Mouse (Mus musculus) ES-E14 (cell line): ENCODE data around the gene Tpr. TPM values are rescaled to one million over a fixed set of nuclear protein-coding genes. Genes with fewer than 3 reads are reported as not detected.
A peak's percentile ranks its signal among the peaks of the same experiment; 100 is the strongest.

ENCODE experiments used
- DNase-seq: peaks from one replicate; pipeline ENCODE4 v3.0.0-alpha.2; 2013; ENCODE audit warnings: low read depth, low spot score
- H3K27ac ChIP-seq: 2 replicates; pipeline ENCODE4 v1.5.1; 2012; ENCODE audit warnings: low read depth, mild to moderate bottlenecking, low read length, moderate library complexity, mixed read lengths; ENCODE audit not compliant: poor library complexity, insufficient read depth, severe bottlenecking
- H3K36me3 ChIP-seq: 2 replicates; pipeline ENCODE4 v1.6.1; 2012; ENCODE audit warnings: mild to moderate bottlenecking, low read length, moderate library complexity, mixed read lengths; ENCODE audit not compliant: control insufficient read depth, poor library complexity, insufficient read depth, severe bottlenecking
- H3K4me1 ChIP-seq, 2 experiments: fragments of 150-350 bp in 1 of 2; sonication (generic) in 1 of 2; 2 replicates each; pipeline ENCODE4 v1.6.1; 2012; ENCODE audit warnings: low read length in 2 of 2, mild to moderate bottlenecking in 1 of 2, mixed read lengths in 1 of 2; ENCODE audit not compliant: control insufficient read depth in 2 of 2, insufficient read depth in 2 of 2, poor library complexity in 1 of 2
- H3K4me3 ChIP-seq, 2 experiments: fragments of 150-350 bp in 1 of 2; sonication (generic) in 1 of 2; 2 replicates each; pipeline ENCODE4 v1.5.1; 2012; ENCODE audit warnings: low read length in 2 of 2, low read depth in 1 of 2, mild to moderate bottlenecking in 1 of 2, mixed read lengths in 1 of 2; ENCODE audit not compliant: insufficient read depth in 1 of 2, poor library complexity in 1 of 2, severe bottlenecking in 1 of 2
- H3K9ac ChIP-seq: 2 replicates; pipeline ENCODE4 v1.6.1; 2012; ENCODE audit warnings: low read depth, mild to moderate bottlenecking, low read length, mixed read lengths; ENCODE audit not compliant: poor library complexity, insufficient read depth, severe bottlenecking
- H3K9me3 ChIP-seq: fragments of 150-350 bp; sonication (generic); 2 replicates; pipeline ENCODE4 v1.6.1; 2012; ENCODE audit warnings: low read depth, mild to moderate bottlenecking, low read length; ENCODE audit not compliant: control insufficient read depth, insufficient read depth
- CHD2 ChIP-seq: IDR thresholded peaks from 2 replicates; pipeline ENCODE4 v1.6.1; 2014; ENCODE audit warnings: mild to moderate bottlenecking, low read depth, low read length, inconsistent platforms
- HCFC1 ChIP-seq: IDR thresholded peaks from 2 replicates; pipeline ENCODE4 v1.6.1; 2012; ENCODE audit warnings: low read length, inconsistent platforms, borderline replicate concordance; ENCODE audit not compliant: insufficient read depth
- MAFK ChIP-seq: IDR thresholded peaks from 2 replicates; pipeline ENCODE4 v1.6.1; 2014; ENCODE audit warnings: mild to moderate bottlenecking, low read depth, low read length, inconsistent platforms; ENCODE audit not compliant: insufficient read depth
- ZC3H11A ChIP-seq: IDR thresholded peaks from 2 replicates; pipeline ENCODE4 v1.6.1; 2012; ENCODE audit warnings: low read depth, mild to moderate bottlenecking, inconsistent platforms, low read length, borderline replicate concordance
- ZNF384 ChIP-seq: IDR thresholded peaks from 2 replicates; pipeline ENCODE4 v1.6.1; 2012; ENCODE audit warnings: low read depth, low read length, inconsistent platforms
- in situ Hi-C, 2 experiments: fragments of 600-800 bp; cut with MboI; formaldehyde crosslinking; loops; one replicate each; pipeline ENCODE4 v1.15.1; 2025; ENCODE audit warnings: low sequenced_read_pairs in 2 of 2, inconsistent platforms in 1 of 2; ENCODE audit not compliant: unreplicated experiment in 2 of 2
- total RNA-seq: library from RNA; depleted of rRNA; stranded (reverse); fragments of 300-350 nt; gene quantifications from 2 replicates; pipeline ENCODE4 v1.2.3, GENCODE M21; 2012; rRNA removed

Tpr gene
- total RNA-seq, 1 experiment = 271 TPM

DNA sequence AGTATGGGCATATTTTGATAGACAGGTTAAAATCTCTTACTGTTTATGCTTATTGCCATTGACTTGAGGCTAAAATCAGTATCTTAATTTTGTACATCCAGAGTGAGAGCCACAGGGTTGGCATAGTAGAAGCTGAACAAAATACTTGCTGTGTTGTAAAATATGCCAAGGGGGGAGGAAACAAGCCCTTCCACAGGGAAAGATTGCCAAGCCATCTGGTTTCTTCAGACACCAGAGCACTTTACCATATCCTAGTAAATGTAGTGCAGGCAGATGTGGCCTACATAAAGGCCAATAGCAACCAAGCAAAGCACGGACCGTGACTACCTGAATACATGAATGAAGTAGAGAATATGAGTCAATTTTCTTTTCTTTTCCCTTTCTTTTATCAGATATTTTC, 96.5 kb downstream of the Tpr start:
- Histone ChIP-seq H3K4me1 (no peaks in the 10 kb centered on the region), H3K27ac (no peak overlapping the region), H3K36me3 (no peaks in the 10 kb centered on the region), H3K4me3 (no peak overlapping the region), H3K9me3 (no peaks in the 10 kb centered on the region), H3K9ac (no peak overlapping the region)
- no peak for DNase-seq
- in situ Hi-C loops = no loop called here
- no peak for TF ChIP-seq MAFK
- TF ChIP-seq ZC3H11A = no peak
- no peak for TF ChIP-seq CHD2
- no peak for TF ChIP-seq HCFC1

DNA sequence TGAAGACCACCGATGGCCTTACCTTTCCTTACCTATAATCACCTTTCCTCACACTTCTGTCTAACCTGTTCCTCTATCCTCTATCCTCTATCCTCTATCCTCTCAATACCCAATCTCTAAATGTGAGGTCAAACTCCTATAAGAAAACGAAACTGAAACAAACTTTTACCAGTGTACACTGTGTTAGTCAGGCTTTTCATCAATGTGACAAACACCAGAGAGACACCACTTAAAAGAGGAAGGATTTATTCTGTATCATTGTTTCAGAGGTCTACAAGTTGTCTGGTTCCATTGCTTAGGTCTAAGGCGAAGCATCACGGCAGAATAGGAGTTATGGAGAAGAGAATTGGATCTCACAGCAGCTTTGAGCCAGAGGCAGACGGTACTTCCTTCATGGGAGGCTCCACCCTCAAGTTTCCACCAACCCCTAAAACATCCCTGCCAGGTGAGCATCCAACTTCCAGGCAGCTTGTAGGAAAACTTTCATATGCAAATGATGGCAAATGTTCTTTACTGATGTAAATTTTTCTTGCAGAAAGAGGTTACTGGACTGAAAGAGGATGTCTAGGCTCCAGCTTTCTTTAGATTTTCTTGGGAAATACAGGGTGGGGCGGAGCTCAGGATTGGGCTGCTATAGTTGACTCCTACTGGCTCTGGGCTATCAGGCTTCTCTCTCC, 104.1 kb downstream of the Tpr start:
- no peak for TF ChIP-seq ZC3H11A
- no peak for TF ChIP-seq ZNF384
- no peak for TF ChIP-seq MAFK
- no peak for TF ChIP-seq HCFC1
- no peak for TF ChIP-seq CHD2

DNA sequence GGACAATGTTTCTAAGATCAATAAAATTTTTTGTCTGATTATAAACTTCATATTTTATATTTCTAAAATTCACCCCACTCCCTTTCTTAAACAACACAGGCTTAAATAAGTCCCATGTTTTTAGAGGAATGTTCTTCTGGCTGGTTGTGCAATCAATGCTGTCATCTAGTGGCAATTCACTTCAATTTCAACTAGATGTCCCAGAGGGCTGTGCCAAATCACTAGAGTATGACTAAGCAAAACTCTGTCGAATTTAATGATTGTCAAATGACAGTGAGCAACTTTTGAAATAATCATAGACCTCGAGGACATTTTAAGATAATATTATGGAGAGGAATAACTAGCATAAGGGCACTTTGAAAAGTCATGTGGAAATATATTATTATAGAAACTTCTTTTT, 105.1 kb downstream of the Tpr start:
- no peak overlapping the region for H3K9ac ChIP-seq
- no peaks in the 10 kb centered on the region; a peak in 1 of 4 replicates for H3K4me1 ChIP-seq
- TF ChIP-seq MAFK (peak; percentile 80), ZC3H11A (0 out of 2 replicates have a peak, but pooled peaks have one; percentile 18), ZNF384 (no peak), CHD2 (no peak), HCFC1 (no peak)
- H3K4me3 ChIP-seq = no peak overlapping the region
- no peaks in the 10 kb centered on the region for H3K9me3 ChIP-seq
- no peak overlapping the region for H3K27ac ChIP-seq
- DNase-seq = no peak
- in situ Hi-C loops = no loop called here
- no peaks in the 10 kb centered on the region for H3K36me3 ChIP-seq

More for the DNA sequence above, 104.1 kb downstream of the Tpr start:
- Histone ChIP-seq H3K9ac (no peak overlapping the region), H3K9me3 (no peaks in the 10 kb centered on the region), H3K4me3 (no peak overlapping the region), H3K36me3 (no peaks in the 10 kb centered on the region), H3K4me1 (no peaks in the 10 kb centered on the region; a peak in 1 of 4 replicates), H3K27ac (peak overlapping the region; percentile 31; the same call in 1 of the 2 replicates)
- peak; percentile 65 for DNase-seq
- in situ Hi-C loops = no loop called here

DNA sequence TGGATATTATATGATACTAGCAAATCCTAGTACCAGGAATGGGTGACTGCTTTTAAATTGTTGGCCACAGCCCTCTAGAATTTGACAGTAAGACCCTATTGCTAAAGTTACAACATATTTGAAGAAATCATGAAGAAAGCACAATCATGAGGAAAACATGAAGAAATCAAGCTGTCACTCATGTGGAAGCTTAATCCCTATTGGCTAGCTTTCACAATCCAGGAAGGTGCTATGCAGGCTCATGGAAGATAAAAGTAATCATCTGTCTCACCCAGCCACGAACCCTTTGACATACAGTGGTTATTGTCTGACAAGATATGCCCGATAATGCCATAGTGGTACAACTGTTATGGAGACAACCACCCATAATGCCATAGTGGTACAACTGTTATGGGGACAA, 105.5 kb downstream of the Tpr start:
- no peak for TF ChIP-seq MAFK
- no peak for TF ChIP-seq HCFC1
- no peak for TF ChIP-seq ZC3H11A
- TF ChIP-seq CHD2 = no peak
- TF ChIP-seq ZNF384 = no peak
- DNase-seq = no peak
- Histone ChIP-seq H3K36me3 (no peaks in the 10 kb centered on the region), H3K9ac (no peak overlapping the region), H3K27ac (no peak overlapping the region), H3K4me3 (no peak overlapping the region), H3K4me1 (no peaks in the 10 kb centered on the region; a peak in 1 of 4 replicates), H3K9me3 (no peaks in the 10 kb centered on the region)
- in situ Hi-C loops = no loop called here

Other genes with a start within 250 kb of the Tpr start
- gene Pdc, start 73.4 kb upstream of the Tpr start, total RNA-seq = not detected in 2 replicates
- gene Odr4, start 242 bp downstream of the Tpr start, total RNA-seq = 35.9 and 38.2 TPM in 2 replicates
- 0.16 and 0.22 TPM in 2 replicates for gene Prg4, start 73.3 kb downstream of the Tpr start, total RNA-seq